Mouse (Mus musculus) hindbrain, embryonic 14.5 days (tissue): ENCODE measurements around the gene Map3k9. TPM values are rescaled to one million over a fixed set of nuclear protein-coding genes. Genes with fewer than 3 reads are reported as not detected.
A peak's percentile ranks its signal among the peaks of the same experiment; 100 is the strongest.

Experiments used
- ATAC-seq: fragments of 200-750 bp; cut with Nextera tagmentation; 2 replicates; pipeline ENCODE4 v1.8.0; 2017; ENCODE audit warnings: moderate number of reproducible peaks, mild to moderate bottlenecking, moderate TSS enrichment, moderate library complexity; ENCODE audit not compliant: low FRiP score
- DNase-seq: peaks from one replicate; pipeline ENCODE4 v3.0.0-alpha.2; 2015; ENCODE audit warnings: low spot score
- H3K27ac ChIP-seq: fragments of 300-500 bp; sonication (generic); 2 replicates; pipeline ENCODE4 v1.5.1; 2014; ENCODE audit warnings: mild to moderate bottlenecking, moderate library complexity
- H3K27me3 ChIP-seq: fragments of 300-500 bp; sonication (generic); 2 replicates; pipeline ENCODE4 v1.6.1; 2014; ENCODE audit warnings: mild to moderate bottlenecking, low read length, mixed read lengths; ENCODE audit not compliant: control insufficient read depth, insufficient read depth
- H3K36me3 ChIP-seq: fragments of 300-500 bp; sonication (generic); replicated peaks from 2 replicates; pipeline ENCODE4 v1.6.1; 2014; ENCODE audit not compliant: control insufficient read depth, insufficient read depth
- H3K4me1 ChIP-seq: fragments of 300-500 bp; sonication (generic); replicated peaks from 2 replicates; pipeline ENCODE4 v1.6.1; 2014; ENCODE audit warnings: antibody characterized with exemption, low read length, mixed read lengths; ENCODE audit not compliant: control insufficient read depth, insufficient read depth
- H3K4me2 ChIP-seq: fragments of 300-500 bp; sonication (generic); replicated peaks from 2 replicates; pipeline ENCODE4 v1.6.1; 2014; ENCODE audit warnings: mild to moderate bottlenecking, moderate library complexity
- H3K4me3 ChIP-seq: fragments of 300-500 bp; sonication (generic); replicated peaks from 2 replicates; pipeline ENCODE4 v1.5.1; 2014; ENCODE audit warnings: mild to moderate bottlenecking, low read length
- H3K9ac ChIP-seq: fragments of 300-500 bp; sonication (generic); 2 replicates; pipeline ENCODE4 v1.6.1; 2014
- H3K9me3 ChIP-seq: fragments of 300-500 bp; sonication (generic); 2 replicates; pipeline ENCODE4 v1.6.1; 2016; ENCODE audit warnings: low read length; ENCODE audit not compliant: control insufficient read depth
- WGBS: fragments of 180-500 bp; shearing (Covaris S2); extraction: QIAGEN DNeasy Blood & Tissue Kit; methylation state at CpG from one replicate; pipeline ENCODE4 v1.1.7; 2014; 5-methylcytosine and 5-hydroxymethylcytosine counted together
- polyA plus RNA-seq: library from polyadenylated mRNA; unstranded; fragments of >200 nt; fragmentation: Nextera tagmentation; extraction: Ambion mirVana; gene quantifications from 2 replicates; pipeline ENCODE4 v1.2.1, GENCODE M21; 2014

Map3k9 gene
- polyA plus RNA-seq, 1 experiment from 2014 or later, result 13.3 TPM

- WGBS, result 76% methylated on average over 6 of the region's 6 CpGs
- Histone ChIP-seq H3K9me3 (no peaks in the 10 kb centered on the region), H3K9ac (no peak overlapping the region), H3K4me2 (no peak overlapping the region), H3K27ac (no peak overlapping the region), H3K4me3 (no peak overlapping the region), H3K27me3 (no peaks in the 10 kb centered on the region), H3K36me3 (no peaks in the 10 kb centered on the region), H3K4me1 (no peaks in the 10 kb centered on the region)
- ATAC-seq (no peak), DNase-seq (no peak)
Measured at GRCm38 (mm10) chr12:81792511-81793218, 11.7 kb upstream of the Map3k9 start.

GRCm38 (mm10) chr12:81789499-81789898 is 8.5 kb upstream of the Map3k9 start:
- WGBS, result 63% methylated on average over 2 of the region's 2 CpGs
- no peaks in the 10 kb centered on the region for H3K4me1 ChIP-seq
- no peaks in the 10 kb centered on the region for H3K9me3 ChIP-seq
- no peak overlapping the region for H3K4me3 ChIP-seq
- no peak overlapping the region for H3K27ac ChIP-seq
- H3K4me2 ChIP-seq, result no peak overlapping the region
- no peak for DNase-seq
- no peak overlapping the region for H3K9ac ChIP-seq
- no peak for ATAC-seq
- H3K27me3 ChIP-seq, result no peaks in the 10 kb centered on the region
- H3K36me3 ChIP-seq, result no peaks in the 10 kb centered on the region

GRCm38 (mm10) chr12:81788672-81789084 is 7.7 kb upstream of the Map3k9 start:
- peak; percentile 96 for DNase-seq
- Histone ChIP-seq H3K9ac (no peak overlapping the region), H3K36me3 (no peaks in the 10 kb centered on the region), H3K4me1 (no peaks in the 10 kb centered on the region), H3K27ac (no peak overlapping the region), H3K27me3 (no peaks in the 10 kb centered on the region), H3K4me3 (no peak overlapping the region), H3K4me2 (no peak overlapping the region), H3K9me3 (no peaks in the 10 kb centered on the region)
- no peak; the same call in 1 of the 2 replicates for ATAC-seq
- WGBS, result 5% methylated on average over 9 of the region's 9 CpGs

- ATAC-seq (no peak), DNase-seq (no peak)
- Histone ChIP-seq H3K4me3 (no peak overlapping the region), H3K36me3 (no peaks in the 10 kb centered on the region), H3K4me1 (no peaks in the 10 kb centered on the region), H3K4me2 (no peak overlapping the region), H3K9me3 (no peaks in the 10 kb centered on the region), H3K27ac (no peak overlapping the region), H3K27me3 (no peaks in the 10 kb centered on the region), H3K9ac (no peak overlapping the region)
- WGBS, result 49% methylated on average over 12 of the region's 12 CpGs
Measured at GRCm38 (mm10) chr12:81787262-81787661, 6.3 kb upstream of the Map3k9 start.

GRCm38 (mm10) chr12:81783301-81783700 is 2.3 kb upstream of the Map3k9 start:
- no peak for ATAC-seq
- no peaks in the 10 kb centered on the region for H3K36me3 ChIP-seq
- no peak overlapping the region for H3K4me3 ChIP-seq
- WGBS, result 86% methylated on average over 4 of the region's 4 CpGs
- no peak overlapping the region for H3K9ac ChIP-seq
- no peaks in the 10 kb centered on the region for H3K9me3 ChIP-seq
- no peak overlapping the region for H3K4me2 ChIP-seq
- peaks cover 13% of the 10 kb centered on the region for H3K4me1 ChIP-seq
- H3K27ac ChIP-seq, result no peak overlapping the region
- DNase-seq, result no peak
- no peaks in the 10 kb centered on the region for H3K27me3 ChIP-seq

- peaks cover 20% of the 10 kb centered on the region for H3K4me1 ChIP-seq
- WGBS, result 67% methylated on average over 6 of the region's 6 CpGs
- no peak overlapping the region for H3K4me2 ChIP-seq
- no peaks in the 10 kb centered on the region for H3K27me3 ChIP-seq
- no peaks in the 10 kb centered on the region for H3K36me3 ChIP-seq
- no peak for DNase-seq
- H3K9me3 ChIP-seq, result no peaks in the 10 kb centered on the region
- no peak overlapping the region for H3K9ac ChIP-seq
- ATAC-seq, result no peak
- no peak overlapping the region for H3K4me3 ChIP-seq
- H3K27ac ChIP-seq, result no peak overlapping the region
Measured at GRCm38 (mm10) chr12:81782606-81783005, 1.6 kb upstream of the Map3k9 start.

- Histone ChIP-seq H3K4me2 (peak overlapping the region; percentile 55), H3K4me1 (peaks cover 21% of the 10 kb centered on the region), H3K36me3 (no peaks in the 10 kb centered on the region), H3K27ac (peak overlapping the region; percentile 86), H3K9me3 (no peaks in the 10 kb centered on the region), H3K27me3 (no peaks in the 10 kb centered on the region), H3K9ac (peak overlapping the region; percentile 90), H3K4me3 (peak overlapping the region; percentile 90)
- peak; percentile 31 for ATAC-seq
- no peak for DNase-seq
- under 1% methylated on average over 69 of the region's 91 CpGs for WGBS
Measured at GRCm38 (mm10) chr12:81780271-81781093, 493 bp downstream of the Map3k9 start.

GRCm38 (mm10) chr12:81779831-81780230 is 1.1 kb downstream of the Map3k9 start:
- H3K9me3 ChIP-seq, result no peaks in the 10 kb centered on the region
- H3K27ac ChIP-seq, result no peak overlapping the region
- H3K36me3 ChIP-seq, result no peaks in the 10 kb centered on the region
- WGBS, result 7% methylated on average over 12 of the region's 12 CpGs
- DNase-seq (no peak), ATAC-seq (peak; percentile 2; the same call in 1 of the 2 replicates)
- H3K4me3 ChIP-seq, result peak overlapping the region; percentile 90
- peaks cover 21% of the 10 kb centered on the region for H3K4me1 ChIP-seq
- no peaks in the 10 kb centered on the region for H3K27me3 ChIP-seq
- peak overlapping the region; percentile 90 for H3K9ac ChIP-seq
- peak overlapping the region; percentile 55 for H3K4me2 ChIP-seq

- no peak for ATAC-seq
- Histone ChIP-seq H3K4me2 (no peak overlapping the region), H3K27me3 (no peaks in the 10 kb centered on the region), H3K4me1 (peaks cover 21% of the 10 kb centered on the region), H3K27ac (no peak overlapping the region), H3K36me3 (peaks cover 11% of the 10 kb centered on the region; the same call in 1 of the 2 replicates), H3K9me3 (no peaks in the 10 kb centered on the region), H3K9ac (no peak overlapping the region), H3K4me3 (no peak overlapping the region)
- DNase-seq, result no peak
- WGBS, result 63% methylated on average over 3 of the region's 3 CpGs
Measured at GRCm38 (mm10) chr12:81776191-81776590, 4.8 kb downstream of the Map3k9 start.
